Mouse (Mus musculus) lung, adult 2 months (tissue): ENCODE measurements at regions not wholly inside any gene's neighbourhood (a gene's known extent, or its start where the extent isn't known, plus 50 kb on each side); places are given as distances from the start of the nearest gene placed in this dataset.

ENCODE experiments used
- CTCF ChIP-seq: fragments of 200-500 bp; IDR thresholded peaks from 2 replicates; pipeline ENCODE4 v1.5.1; 2011; ENCODE audit warnings: mild to moderate bottlenecking, low read length, control low read depth; ENCODE audit not compliant: insufficient read depth
- POLR2A ChIP-seq: fragments of 200-500 bp; IDR thresholded peaks from 2 replicates; pipeline ENCODE4 v1.6.1; 2011; ENCODE audit warnings: low read depth, mild to moderate bottlenecking, control low read depth, low read length, borderline replicate concordance; ENCODE audit errors: extremely low read depth

DNA sequence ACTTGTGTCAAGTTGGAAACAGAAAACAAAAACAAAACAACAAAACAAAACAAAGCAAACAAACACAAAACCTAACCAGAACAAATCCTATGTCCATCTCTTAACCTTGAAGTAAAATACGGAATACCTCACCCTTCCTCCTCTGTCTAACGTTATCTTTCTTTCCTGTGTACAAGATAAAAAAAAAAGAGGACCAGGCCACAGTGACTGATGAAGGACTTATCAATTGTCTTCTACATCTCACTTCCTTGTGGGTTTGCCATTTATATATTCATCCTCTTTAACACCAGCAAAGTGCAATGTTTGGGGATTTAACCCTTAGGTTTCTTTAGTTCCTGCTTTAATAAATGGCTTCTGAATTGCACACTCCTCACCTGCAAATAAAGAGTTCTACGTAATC, 599.0 kb upstream of the Kif18a start:
- TF ChIP-seq CTCF = no peak
- no peak for TF ChIP-seq POLR2A
